Mouse (Mus musculus): ENCODE results near the gene Reln. TPM values are rescaled to one million over a fixed set of nuclear protein-coding genes. Genes with fewer than 3 reads are reported as not detected.

Gene Reln
- total RNA-seq, 1 experiment from 2014 or later, result 0.57 TPM

DNA sequence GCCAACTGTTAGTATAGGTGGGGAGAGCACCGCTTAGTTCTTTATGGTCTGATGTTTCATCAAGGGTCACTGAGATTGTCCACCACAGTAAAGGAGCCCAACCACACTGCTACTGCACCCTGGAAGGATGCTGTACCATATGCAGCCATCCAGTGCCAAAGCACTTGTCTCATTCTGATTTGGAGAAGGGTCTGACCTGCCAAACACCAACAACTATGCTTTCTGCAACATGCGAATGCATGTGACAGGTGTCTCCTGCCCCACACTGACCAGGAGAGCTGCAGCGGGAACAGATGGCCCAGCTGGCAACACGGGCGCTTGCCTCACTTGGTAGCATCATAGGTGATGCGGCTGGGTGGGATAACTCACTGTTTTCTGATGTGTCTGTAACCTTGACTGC, 91.2 kb downstream of the Reln start:
- ATAC-seq (replicated peaks; ENCODE audit: insufficient number of reproducible peaks, low FRiP score, low TSS enrichment, poor library complexity, severe bottlenecking), result no peak

DNA sequence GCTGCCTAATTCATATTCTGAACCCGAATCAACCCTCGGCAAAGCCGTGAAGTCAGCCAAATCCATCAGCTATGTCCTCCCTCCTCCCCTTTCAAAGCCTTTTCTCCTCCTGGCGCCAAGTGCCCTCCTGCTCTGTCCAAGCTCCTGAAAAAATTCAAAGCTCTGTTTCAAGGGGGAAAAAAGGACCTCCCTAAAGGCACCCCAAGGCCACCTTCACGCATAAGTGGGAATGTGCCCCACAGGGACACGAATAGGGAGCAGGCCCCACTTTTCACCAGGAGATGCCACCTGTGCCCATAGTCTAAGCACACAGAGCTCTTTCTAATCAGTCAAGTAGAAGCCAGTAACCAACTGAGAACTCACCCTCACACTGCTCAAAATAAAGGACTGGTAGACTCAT, 96.7 kb downstream of the Reln start:
- no peak for ATAC-seq (replicated peaks; ENCODE audit: insufficient number of reproducible peaks, low FRiP score, low TSS enrichment, poor library complexity, severe bottlenecking)

DNA sequence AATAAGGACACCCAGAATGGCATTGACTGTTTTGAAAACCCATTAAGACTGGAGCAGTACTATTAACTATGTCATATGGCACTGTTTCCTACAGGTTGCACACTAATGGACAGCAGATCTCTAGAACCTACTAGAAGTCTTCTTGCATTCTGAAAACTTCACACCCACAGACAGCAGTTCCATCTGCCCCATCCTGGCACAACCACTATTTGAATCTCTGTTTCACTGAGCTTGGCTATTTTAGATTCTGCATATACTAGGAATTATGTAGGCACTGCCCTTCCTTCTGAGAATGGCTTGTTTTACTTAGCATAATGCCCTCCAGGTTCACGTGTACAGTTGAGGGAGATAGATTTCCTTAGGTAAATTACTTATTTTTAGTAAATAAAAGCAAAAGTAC, 99.4 kb downstream of the Reln start:
- ATAC-seq (replicated peaks; ENCODE audit: insufficient number of reproducible peaks, low FRiP score, low TSS enrichment, poor library complexity, severe bottlenecking), result no peak

DNA sequence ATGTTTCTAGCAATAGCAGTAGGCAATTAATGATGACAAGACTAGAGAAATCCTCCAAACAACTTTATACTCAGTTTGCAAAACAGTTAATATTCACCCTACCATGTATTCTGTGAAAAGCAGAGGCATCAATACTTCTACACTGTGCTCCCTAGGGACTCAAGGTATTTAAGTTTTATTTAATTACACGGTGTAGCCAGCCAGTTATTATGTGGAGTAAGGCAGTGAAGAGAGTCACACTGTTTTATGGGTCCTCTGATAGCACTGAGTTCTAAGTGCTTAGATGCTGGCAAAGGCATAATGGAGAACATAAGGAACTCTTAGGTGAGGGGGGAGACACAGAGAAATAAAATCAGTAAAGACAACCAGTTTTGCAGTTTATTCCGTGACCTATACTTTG, 101.0 kb downstream of the Reln start:
- ATAC-seq (replicated peaks; ENCODE audit: insufficient number of reproducible peaks, low FRiP score, low TSS enrichment, poor library complexity, severe bottlenecking), result no peak

DNA sequence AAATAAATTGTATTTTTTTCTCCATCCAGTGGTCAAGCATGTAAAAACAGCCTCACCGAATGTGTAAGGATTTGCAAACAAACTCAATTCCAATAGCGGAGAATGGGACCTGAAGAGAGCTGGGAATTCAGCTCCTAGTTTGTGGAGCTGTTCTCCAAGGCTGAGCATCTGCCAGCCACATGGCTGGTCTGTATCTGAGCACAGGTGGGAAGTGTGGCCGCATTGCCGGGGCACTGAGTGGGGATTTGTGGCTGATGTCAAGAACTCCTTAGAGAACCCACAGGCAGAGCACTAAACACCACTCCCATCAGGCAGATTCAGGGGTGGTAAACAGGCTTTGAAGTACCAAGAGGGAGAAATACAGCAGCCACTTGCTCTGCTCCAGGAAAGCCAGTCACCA, 102.9 kb downstream of the Reln start:
- ATAC-seq (replicated peaks; ENCODE audit: insufficient number of reproducible peaks, low FRiP score, low TSS enrichment, poor library complexity, severe bottlenecking), result no peak

DNA sequence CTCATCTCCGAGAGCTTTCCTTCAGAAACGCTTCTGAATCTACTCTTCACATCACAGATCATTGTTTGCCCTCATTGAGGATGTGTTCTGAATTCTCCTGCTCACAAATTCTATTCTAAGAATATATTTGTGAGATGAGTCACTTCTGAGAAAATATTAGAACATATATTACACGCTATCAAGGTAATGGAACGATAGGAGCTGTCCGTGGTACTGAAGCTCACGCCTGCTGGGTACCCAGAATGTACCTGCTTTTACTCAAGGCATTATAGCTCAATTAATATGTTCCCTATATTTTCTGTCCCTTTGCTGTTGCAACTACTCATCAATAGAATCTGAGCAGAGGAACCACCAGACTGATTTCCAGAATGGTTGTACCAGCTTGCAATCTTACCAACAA, 107.7 kb downstream of the Reln start:
- ATAC-seq (replicated peaks; ENCODE audit: insufficient number of reproducible peaks, low FRiP score, low TSS enrichment, poor library complexity, severe bottlenecking), result no peak

DNA sequence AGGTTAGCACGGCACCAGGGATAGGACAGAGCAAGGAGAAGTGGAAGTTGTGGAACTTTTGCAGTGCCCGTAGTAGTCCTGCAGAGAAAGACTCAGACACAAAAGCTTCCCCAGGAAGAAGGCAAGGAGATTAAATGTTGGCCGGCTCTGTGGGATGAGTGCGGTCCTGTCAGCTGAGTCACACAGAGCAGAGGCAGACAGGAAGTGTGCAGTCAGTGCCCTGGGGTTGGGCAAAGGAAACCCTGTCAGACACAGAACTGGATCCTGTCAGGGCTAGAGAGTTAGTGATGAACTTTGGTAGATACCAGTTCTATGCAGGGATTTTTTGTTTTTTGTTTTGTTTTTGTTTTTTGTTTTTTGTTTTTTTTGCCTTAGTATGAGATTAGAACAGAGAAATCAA, 120.0 kb downstream of the Reln start:
- no peak for ATAC-seq (replicated peaks; ENCODE audit: insufficient number of reproducible peaks, low FRiP score, low TSS enrichment, poor library complexity, severe bottlenecking)

DNA sequence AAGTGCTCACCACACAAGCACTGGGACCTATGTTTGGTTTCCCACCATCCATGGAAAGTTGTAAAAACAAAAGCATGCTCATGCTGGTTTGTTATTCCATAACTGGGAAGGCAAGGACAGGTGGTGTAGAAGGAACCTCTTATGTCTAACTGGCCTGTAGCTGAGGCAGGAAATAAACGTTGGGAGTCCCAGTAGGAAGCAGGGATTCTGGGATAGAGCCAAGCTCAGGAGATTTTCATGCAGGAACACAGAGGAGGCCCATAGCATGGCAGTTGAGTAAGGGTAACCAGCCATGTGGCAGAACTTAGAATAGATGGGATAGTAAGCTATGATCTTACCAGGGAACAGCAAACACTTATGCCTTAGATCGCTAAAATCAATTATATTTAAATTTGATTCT, 120.6 kb downstream of the Reln start:
- ATAC-seq (replicated peaks; ENCODE audit: insufficient number of reproducible peaks, low FRiP score, low TSS enrichment, poor library complexity, severe bottlenecking), result no peak

DNA sequence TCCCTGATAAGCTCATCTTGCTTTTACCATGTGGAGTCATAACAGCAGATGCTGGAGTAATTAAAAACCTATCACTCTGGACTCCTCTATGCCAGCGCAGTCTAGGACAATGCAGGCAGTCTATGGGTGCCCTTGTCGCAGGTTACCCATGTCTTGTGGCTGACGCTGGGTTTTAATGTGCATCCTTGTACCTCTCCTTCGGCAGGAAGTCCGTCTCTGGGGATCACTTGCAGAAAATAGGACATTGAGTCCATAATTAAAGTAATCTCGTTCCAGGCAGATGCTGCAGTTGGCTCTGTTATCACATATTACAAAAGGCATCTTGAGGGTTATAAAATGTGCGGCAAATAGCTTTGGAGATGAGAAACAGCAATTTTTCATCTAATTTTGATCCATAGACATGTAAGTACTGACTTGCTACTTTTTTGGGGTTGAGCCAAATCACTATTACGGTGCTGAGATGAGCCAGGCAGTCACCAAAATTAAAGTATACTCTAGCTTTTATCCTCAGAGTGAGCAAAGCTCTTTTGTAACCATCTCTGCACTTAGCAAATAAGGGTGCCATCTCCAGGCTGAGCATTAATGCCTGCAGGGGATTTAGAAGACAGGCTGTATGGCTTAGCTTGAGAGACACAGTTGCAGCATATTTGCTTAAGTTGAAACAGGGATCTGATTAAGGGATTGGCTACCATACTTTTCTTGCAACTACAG, 136.0 kb downstream of the Reln start:
- ATAC-seq (replicated peaks; ENCODE audit: insufficient number of reproducible peaks, low FRiP score, low TSS enrichment, poor library complexity, severe bottlenecking), result no peak

DNA sequence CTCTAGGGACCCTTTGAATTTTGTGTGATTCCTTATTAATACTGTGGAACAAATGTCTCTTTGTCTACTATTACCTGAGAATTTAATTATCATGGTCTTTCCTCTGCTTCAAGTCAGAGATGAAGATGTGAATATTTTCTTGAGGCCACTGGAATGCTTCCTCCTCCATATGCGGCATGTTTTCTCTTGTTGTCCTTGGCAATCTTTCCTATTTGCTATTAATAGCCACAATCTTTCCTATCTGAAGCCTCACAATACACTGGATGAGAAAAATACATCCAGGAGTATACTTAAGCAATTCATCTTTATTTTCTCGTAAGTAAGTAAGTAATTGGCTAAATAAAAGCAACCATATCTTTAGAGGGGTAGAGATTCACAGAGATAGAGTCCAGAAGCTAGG, 146.6 kb downstream of the Reln start:
- no peak for ATAC-seq (replicated peaks; ENCODE audit: insufficient number of reproducible peaks, low FRiP score, low TSS enrichment, poor library complexity, severe bottlenecking)

DNA sequence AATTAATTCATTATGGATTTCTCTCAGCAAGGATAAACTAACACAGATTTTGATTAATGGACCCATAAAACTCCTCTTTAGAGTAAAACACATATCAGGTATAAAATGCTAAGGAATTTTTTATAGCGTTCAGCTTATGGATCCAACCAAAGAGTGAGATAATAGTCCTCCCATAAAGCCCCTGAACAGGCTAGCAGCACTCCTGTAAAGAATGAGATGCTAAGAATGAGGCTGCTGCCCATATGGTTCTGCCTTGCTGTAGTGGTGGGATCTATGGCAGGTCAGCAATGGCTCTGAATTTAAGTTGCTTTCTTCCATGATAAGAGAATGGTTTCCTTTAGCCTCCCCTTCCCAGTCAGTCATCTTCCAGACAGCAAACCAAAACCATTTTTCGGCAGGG, 147.6 kb downstream of the Reln start:
- ATAC-seq (replicated peaks; ENCODE audit: insufficient number of reproducible peaks, low FRiP score, low TSS enrichment, poor library complexity, severe bottlenecking), result no peak

DNA sequence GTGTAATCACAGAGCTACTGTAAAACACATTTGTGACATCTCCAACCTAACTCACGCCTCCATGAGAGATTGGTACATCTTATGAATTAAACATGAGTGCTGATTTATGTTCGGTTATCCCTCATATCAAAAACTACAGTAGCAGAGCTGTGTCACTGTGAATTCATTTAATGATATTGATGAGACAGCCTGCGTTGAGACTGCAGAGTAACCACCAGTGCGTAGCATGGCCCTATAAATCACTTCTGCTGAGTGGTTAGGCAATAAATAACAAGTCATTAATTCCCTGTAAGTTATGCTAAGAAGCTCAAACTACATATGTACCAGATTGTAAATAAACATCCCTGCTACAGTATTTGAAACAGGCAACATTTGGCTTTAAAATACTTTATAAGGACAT, 148.0 kb downstream of the Reln start:
- ATAC-seq (replicated peaks; ENCODE audit: insufficient number of reproducible peaks, low FRiP score, low TSS enrichment, poor library complexity, severe bottlenecking), result no peak

DNA sequence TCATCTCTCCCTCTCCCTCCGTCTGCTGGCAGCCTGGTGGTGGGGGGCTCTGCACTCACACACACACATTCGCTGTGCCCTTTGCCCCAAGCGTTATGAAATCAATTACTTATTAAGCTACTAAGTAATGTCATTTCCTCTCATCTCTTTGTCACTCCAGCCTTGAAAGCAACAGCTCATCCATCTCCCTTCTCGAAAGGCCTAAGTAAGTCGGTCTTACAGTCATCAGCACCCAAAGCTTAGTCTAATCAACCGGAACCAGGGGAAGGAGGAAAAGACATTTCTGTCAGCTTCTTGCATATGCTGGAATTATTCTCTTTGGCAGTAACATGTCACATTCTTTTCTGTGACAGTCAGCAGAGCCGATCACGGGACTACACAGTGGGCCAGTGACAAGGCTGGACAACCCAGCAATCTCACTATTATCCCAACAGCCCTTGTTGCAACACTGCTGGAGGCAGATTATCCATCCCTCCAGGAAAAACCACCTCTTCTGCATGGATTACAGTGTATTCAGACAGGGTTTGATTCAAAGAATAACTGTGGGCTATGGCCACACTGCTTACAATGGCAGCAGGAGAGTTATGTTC, 149.1 kb downstream of the Reln start:
- no peak for ATAC-seq (replicated peaks; ENCODE audit: insufficient number of reproducible peaks, low FRiP score, low TSS enrichment, poor library complexity, severe bottlenecking)

DNA sequence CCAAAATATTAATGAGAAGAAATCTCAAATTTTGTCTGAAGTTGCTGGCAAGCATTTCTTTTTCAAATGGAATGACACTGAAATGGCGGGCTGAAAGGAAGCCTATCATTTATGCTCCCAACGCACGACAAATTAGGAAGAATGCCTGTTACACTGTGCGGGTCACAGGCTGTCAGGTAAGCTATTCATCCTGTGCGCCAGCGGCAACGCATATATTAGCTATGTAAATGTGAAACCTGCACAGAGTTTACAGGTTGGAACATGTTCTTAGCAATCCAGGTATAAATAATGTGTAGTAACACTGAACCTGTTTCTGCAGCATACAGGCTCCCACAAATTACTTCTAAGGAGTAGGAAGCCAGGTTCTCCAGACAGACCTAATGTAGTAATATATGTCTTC, 152.7 kb downstream of the Reln start:
- ATAC-seq (replicated peaks; ENCODE audit: insufficient number of reproducible peaks, low FRiP score, low TSS enrichment, poor library complexity, severe bottlenecking), result no peak

DNA sequence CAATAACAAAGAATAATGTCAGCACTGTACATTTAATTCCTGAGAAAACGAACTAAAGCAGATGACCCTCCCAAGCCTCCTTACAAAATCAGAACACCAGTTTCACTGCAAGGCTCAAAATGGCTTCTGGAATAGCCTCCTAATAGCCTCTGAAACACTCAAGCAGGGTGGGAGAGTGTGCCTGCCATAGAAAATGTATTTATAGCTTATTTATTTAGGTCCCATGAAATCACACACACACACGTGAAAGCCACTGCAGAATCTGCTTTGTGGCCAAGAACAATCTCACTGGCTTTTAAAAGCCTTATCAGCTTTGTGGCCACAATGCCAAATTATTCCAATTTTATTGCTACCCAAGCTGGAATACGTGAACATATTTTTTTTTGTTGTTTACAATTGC, 154.2 kb downstream of the Reln start:
- no peak for ATAC-seq (replicated peaks; ENCODE audit: insufficient number of reproducible peaks, low FRiP score, low TSS enrichment, poor library complexity, severe bottlenecking)

DNA sequence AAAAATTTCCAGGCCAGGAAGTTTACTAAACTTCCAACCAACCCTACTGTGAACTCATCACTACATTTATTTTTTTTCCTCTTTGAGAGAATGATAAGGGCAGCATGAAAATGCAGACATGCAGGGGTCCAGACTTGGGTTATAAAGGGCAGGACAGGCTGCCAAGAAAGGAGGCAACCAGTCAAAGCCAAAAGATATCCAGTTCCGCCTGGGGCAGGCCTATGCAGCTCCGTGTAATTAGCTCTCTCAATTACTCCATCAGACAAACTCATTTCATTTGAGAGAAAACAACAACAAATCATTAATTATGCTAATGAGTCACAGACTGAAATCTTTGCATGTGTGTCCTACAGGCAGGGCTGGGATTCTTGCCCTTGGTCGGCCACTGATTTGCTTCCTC, 156.9 kb downstream of the Reln start:
- ATAC-seq (replicated peaks; ENCODE audit: insufficient number of reproducible peaks, low FRiP score, low TSS enrichment, poor library complexity, severe bottlenecking), result no peak

DNA sequence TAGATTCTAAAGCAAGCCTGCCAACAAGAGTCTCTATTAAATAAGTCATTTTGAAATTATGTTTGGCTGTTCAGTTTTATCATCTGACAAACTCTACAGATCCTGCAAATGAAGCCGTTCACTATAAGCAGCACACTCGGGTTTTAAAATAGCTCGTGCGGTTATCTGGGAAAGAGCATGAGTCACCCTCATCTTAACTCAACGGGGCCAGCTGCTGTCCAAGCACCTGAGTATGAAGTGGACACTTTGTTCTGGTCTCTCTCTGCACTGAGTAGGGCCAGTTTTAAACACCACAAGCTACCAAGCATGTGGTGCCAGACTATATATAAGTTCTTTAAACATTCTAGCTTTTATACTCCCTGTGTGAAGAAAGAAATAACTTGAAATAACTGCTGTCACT, 168.0 kb downstream of the Reln start:
- ATAC-seq (replicated peaks; ENCODE audit: insufficient number of reproducible peaks, low FRiP score, low TSS enrichment, poor library complexity, severe bottlenecking), result no peak

DNA sequence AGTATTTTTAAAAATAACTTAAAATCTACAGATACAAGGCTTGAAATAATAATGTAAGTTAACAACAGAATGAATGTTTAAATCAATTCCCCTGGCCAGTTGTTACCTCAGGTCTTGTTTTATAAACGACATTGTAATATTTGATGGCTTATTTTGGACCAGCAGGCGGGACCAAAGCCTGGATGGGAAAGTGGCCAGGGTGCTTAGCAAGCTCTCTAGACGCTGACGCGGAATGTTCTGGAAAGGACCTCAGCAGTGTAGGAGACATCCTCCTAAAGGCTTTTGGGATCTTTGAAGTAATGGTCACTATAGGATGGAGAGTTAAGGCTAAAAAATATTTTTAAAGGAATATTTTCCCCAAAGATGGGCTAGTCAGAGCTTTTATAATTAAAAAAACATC, 173.2 kb downstream of the Reln start:
- ATAC-seq (replicated peaks; ENCODE audit: insufficient number of reproducible peaks, low FRiP score, low TSS enrichment, poor library complexity, severe bottlenecking), result no peak

DNA sequence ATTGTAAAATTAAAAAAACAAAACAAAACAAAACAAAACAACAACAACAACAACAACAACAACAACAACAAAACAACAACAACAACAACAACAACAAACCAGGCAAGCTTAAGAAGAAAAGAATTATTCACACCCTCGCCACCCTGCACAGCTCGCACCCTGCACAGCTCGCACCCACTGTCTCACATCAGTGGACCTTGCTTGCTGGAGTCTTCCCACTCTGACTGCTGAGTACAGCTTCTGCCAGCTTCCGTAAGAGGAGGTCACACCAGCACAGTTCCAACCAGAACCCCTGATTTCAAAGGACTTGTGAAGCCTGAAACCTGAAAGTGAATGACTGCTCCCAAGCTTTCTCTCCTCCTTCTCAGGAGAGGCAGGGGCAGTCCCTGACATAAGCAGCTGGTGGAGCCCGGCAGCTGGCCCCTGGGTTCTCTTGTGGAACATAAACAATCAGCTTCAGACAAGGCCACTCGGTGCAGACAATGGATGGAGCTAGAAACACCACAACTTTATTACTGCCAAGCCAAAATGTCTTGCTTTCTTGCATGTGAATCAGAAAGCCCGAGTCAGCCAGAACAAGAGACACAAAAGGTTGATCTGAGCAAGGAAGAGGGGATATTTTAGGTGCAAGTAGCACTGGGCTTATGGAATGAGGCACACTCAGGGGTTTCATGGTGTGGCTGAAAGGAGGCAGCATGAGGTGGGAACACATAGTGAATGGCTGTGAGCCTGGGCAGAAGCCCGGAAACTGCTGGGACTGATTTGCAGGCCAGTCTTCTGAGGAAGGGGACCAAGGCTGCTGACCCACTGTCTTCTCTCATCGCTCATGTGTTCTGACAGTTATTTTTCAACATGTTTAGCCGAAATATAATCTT, 180.2 kb downstream of the Reln start:
- no peak for ATAC-seq (replicated peaks; ENCODE audit: insufficient number of reproducible peaks, low FRiP score, low TSS enrichment, poor library complexity, severe bottlenecking)

DNA sequence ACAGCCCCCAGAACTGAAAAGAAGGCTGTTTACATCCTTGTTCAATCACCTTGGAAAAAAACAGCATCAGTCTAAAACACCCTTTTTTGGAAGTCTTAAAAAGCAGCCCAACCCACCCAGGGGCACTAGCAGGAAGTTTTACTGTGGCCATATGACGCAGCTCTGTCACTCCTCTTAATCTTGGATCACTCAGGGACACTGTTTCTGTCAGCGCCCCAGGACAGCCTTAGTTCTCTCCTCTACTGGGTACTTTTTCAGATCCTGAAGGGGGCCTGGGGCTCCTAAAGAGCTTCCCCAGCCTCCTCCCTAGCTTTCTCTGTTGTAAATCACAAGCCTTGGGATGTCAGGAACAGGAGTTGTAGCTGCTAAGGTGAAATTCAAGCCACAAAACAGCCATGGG, 183.6 kb downstream of the Reln start:
- no peak for ATAC-seq (replicated peaks; ENCODE audit: insufficient number of reproducible peaks, low FRiP score, low TSS enrichment, poor library complexity, severe bottlenecking)

Data from monocyte, adult 5-6 weeks (primary cell).